Mouse (Mus musculus): Measurements from ENCODE around the gene Selenbp2.
"Not testable (repeated sequence)": the region's sequence is repeated elsewhere in the genome, so short reads cannot be mapped to it uniquely, and the experiment has no call there.

GRCm38 (mm10) chr3:94696257-94696656, 2.9 kb downstream of the Selenbp2 start:
- not testable (repeated sequence) for TF ChIP-seq CTCF (IDR thresholded peaks at IDR 0.05; ENCODE audit: control insufficient read depth, insufficient read depth, insufficient replicate concordance, low read depth, low read length); POLR2A (IDR thresholded peaks at IDR 0.05; ENCODE audit: control insufficient read depth, low read depth, low read length)

Measured in testis, adult 2 months (tissue).